19 mouse cellular contexts compared by ENCODE assay signal in genomic region chr1:58719356-58719945, GRCm38 (mm10). TPM values are rescaled to one million over a fixed set of nuclear protein-coding genes. Genes with fewer than 3 reads are reported as not detected.
A peak's percentile ranks its signal among the peaks of the same experiment; 100 is the strongest.
DNase-seq lines count a peak whose midpoint lies in the region; ATAC-seq and TF ChIP-seq lines count a peak whose summit lies in the region.
"Had no signal": no experiment of that assay in that cellular context is flagged by ENCODE, and none has a peak within 500 bp of the region (broad histone marks: within the 10 kb centered on the region; RNA-seq: fewer than 3 reads in every experiment).

No protein-coding gene starts in this region.

- H3K27me3 ChIP-seq in liver, embryonic 12.5 days (replicated peaks): no peaks in the 10 kb centered on the region
- no peaks in the 10 kb centered on the region for H3K27me3 ChIP-seq in liver, embryonic 11.5 days (replicated peaks; ENCODE audit: control insufficient read depth, insufficient read depth, low read length)
- H3K27me3 ChIP-seq: embryonic facial prominence, embryonic 13.5 days; heart, embryonic 15.5 days; hindbrain, embryonic 15.5 days had no signal

- 65% methylated on average over 7 of the region's 7 CpGs for WGBS in liver, embryonic 12.5 days (ENCODE audit: insufficient replicate concordance)
- WGBS in liver, embryonic 11.5 days: 76% methylated on average over 7 of the region's 7 CpGs
- WGBS in bone marrow, adult 2 months: 32% methylated on average over 7 of the region's 7 CpGs
- WGBS in macrophage (ENCODE audit: missing documents): 58% methylated on average over 7 of the region's 7 CpGs

- no peak for DNase-seq in liver, embryonic 11.5 days (ENCODE audit: low spot score)
- peak; percentile 42 for DNase-seq in CD4-positive, CD25-positive, alpha-beta regulatory T cell, adult 2 months (ENCODE audit: low read depth, low spot score)
- DNase-seq in right cerebral cortex, postnatal 36 days (ENCODE audit: low spot score in 2 of 2): no peak
- DNase-seq in left cerebral cortex, postnatal 4 days: no peak
- no peak for DNase-seq in ovary, postnatal 14 days (ENCODE audit: low spot score)
- DNase-seq: cerebellum, adult 11 months; kidney, adult 8-10 months; kidney, postnatal 4 days; lung, adult 2 months had no signal

- H3K4me1 ChIP-seq in liver, embryonic 12.5 days: peaks cover 58% of the 10 kb centered on the region
- peaks cover 22% of the 10 kb centered on the region for H3K4me1 ChIP-seq in liver, embryonic 11.5 days (replicated peaks; ENCODE audit: control insufficient read depth, insufficient read depth, low read length)
- H3K4me1 ChIP-seq in bone marrow, adult 2 months (ENCODE audit: control insufficient read depth, insufficient read depth, low read length): peaks cover 11% of the 10 kb centered on the region

- peak overlapping the region; percentile 17; the same call in 1 of the 2 replicates for H3K9ac ChIP-seq in liver, embryonic 12.5 days
- H3K9ac ChIP-seq in liver, embryonic 11.5 days (ENCODE audit: low read depth, low read length): no peak overlapping the region
- H3K9ac ChIP-seq: embryonic facial prominence, embryonic 13.5 days; heart, embryonic 15.5 days; hindbrain, embryonic 15.5 days had no signal

- TF ChIP-seq POLR2A in bone marrow, adult 2 months (IDR thresholded peaks at IDR 0.05; ENCODE audit: borderline replicate concordance, control insufficient read depth, low read depth, low read length): no peak

- no peak overlapping the region for H3K4me3 ChIP-seq in liver, embryonic 12.5 days
- H3K4me3 ChIP-seq in liver, embryonic 11.5 days (ENCODE audit: low read depth, low read length): no peak overlapping the region
- no peak overlapping the region for H3K4me3 ChIP-seq in bone marrow, adult 2 months (replicated peaks; ENCODE audit: control insufficient read depth, low read depth, low read length)
- H3K4me3 ChIP-seq in macrophage (ENCODE audit: inconsistent target): no peak overlapping the region
- H3K4me3 ChIP-seq: embryonic facial prominence, embryonic 13.5 days; forebrain, embryonic 10.5 days; heart, embryonic 15.5 days; hindbrain, embryonic 15.5 days had no signal

- H3K4me2 ChIP-seq in liver, embryonic 12.5 days: no peak overlapping the region
- H3K4me2 ChIP-seq in liver, embryonic 11.5 days: no peak overlapping the region
- H3K4me2 ChIP-seq: embryonic facial prominence, embryonic 13.5 days; heart, embryonic 15.5 days; hindbrain, embryonic 15.5 days had no signal

- intact Hi-C loops in left cerebral cortex, postnatal 4 days (cut with DNase I): no loop called here

- no peaks in the 10 kb centered on the region for H3K9me3 ChIP-seq in liver, embryonic 12.5 days (replicated peaks)
- H3K9me3 ChIP-seq in liver, embryonic 11.5 days (ENCODE audit: control insufficient read depth, low read length): no peaks in the 10 kb centered on the region
- H3K9me3 ChIP-seq: embryonic facial prominence, embryonic 13.5 days; forebrain, embryonic 10.5 days; heart, embryonic 15.5 days; hindbrain, embryonic 15.5 days had no signal

- no peak overlapping the region for H3K27ac ChIP-seq in liver, embryonic 12.5 days
- no peak overlapping the region for H3K27ac ChIP-seq in liver, embryonic 11.5 days (ENCODE audit: low read depth, low read length)
- peak overlapping the region; percentile 18; the same call in 1 of the 2 replicates for H3K27ac ChIP-seq in bone marrow, adult 2 months (ENCODE audit: control insufficient read depth, insufficient read depth, low read depth, low read length, poor library complexity)
- peak overlapping the region; percentile 90 for H3K27ac ChIP-seq in macrophage
- H3K27ac ChIP-seq: embryonic facial prominence, embryonic 13.5 days; forebrain, embryonic 10.5 days; heart, embryonic 15.5 days; hindbrain, embryonic 15.5 days had no signal

- TF ChIP-seq CTCF in bone marrow, adult 2 months (IDR thresholded peaks at IDR 0.05; ENCODE audit: control insufficient read depth, insufficient read depth, low read length): no peak

- no peak for ATAC-seq in liver, embryonic 12.5 days
- ATAC-seq in liver, embryonic 11.5 days (replicated peaks; ENCODE audit: low FRiP score): no peak

- H3K79me2 ChIP-seq in macrophage (ENCODE audit: inconsistent target): peaks cover 95% of the 10 kb centered on the region

- H3K36me3 ChIP-seq in liver, embryonic 12.5 days: peaks cover 48% of the 10 kb centered on the region
- H3K36me3 ChIP-seq in liver, embryonic 11.5 days (ENCODE audit: control insufficient read depth, insufficient read depth, low read length): 0 out of 2 replicates have a peak, but pooled peaks cover 8% of the 10 kb centered on the region
- 0 out of 2 replicates have a peak, but pooled peaks cover 6% of the 10 kb centered on the region for H3K36me3 ChIP-seq in macrophage (ENCODE audit: inconsistent target)
- H3K36me3 ChIP-seq: hindbrain, embryonic 15.5 days had no signal

RNA-seq across cellular contexts. Expression of gene Cflar, which starts 8.1 kb away (rescaled TPM):
- polyA plus RNA-seq in liver, embryonic 12.5 days (2016; fragmentation: Nextera tagmentation; extraction: Ambion mirVana): 17.1 and 19.0 TPM in 2 replicates
- 18.6 and 20.4 TPM in 2 replicates for polyA plus RNA-seq in liver, embryonic 11.5 days (2014; fragmentation: Nextera tagmentation; extraction: Ambion mirVana)
- 32.3 and 72.0 TPM in 2 replicates for polyA plus RNA-seq in bone marrow, adult 2 months (2011; ENCODE audit: insufficient read depth, insufficient read length, low replicate concordance, missing spikeins)
- 1,000 to 10,000 TPM in 14 of 26 experiments, 100 to 1,000 TPM in 12; 263 to 1,825 (median 1,068) TPM for total RNA-seq in macrophage (2018; cell fraction: chromatin; rRNA removed)
- 100 to 1,000 TPM in 22 of 26 experiments, 10 to 100 TPM in 4; 87.0 to 559 (median 288) TPM for total RNA-seq in macrophage (2018; cell fraction: cytosol; rRNA removed)
- 1,000 to 10,000 TPM in 17 of 26 experiments, 100 to 1,000 TPM in 9; 365 to 1,587 (median 1,196) TPM for total RNA-seq in macrophage (2018; cell fraction: nucleus; rRNA removed)
- 53.3 to 68.2 TPM (median 67.9 TPM) in 3 replicates for polyA plus RNA-seq in macrophage (2018)
- total RNA-seq in left cerebral cortex, postnatal 4 days (2021): 10 to 100 TPM; 25.7 to 38.9 TPM

RNA-seq across cellular contexts. Expression of gene Als2cr12, which starts 23.7 kb away (rescaled TPM):
- polyA plus RNA-seq in liver, embryonic 12.5 days (2016; fragmentation: Nextera tagmentation; extraction: Ambion mirVana): not detected in 2 replicates
- polyA plus RNA-seq in liver, embryonic 11.5 days (2014; fragmentation: Nextera tagmentation; extraction: Ambion mirVana): not detected in 2 replicates
- polyA plus RNA-seq in bone marrow, adult 2 months (2011; ENCODE audit: insufficient read depth, insufficient read length, low replicate concordance, missing spikeins): not detected in 2 replicates
- not detected for total RNA-seq in macrophage (2018; cell fraction: chromatin; rRNA removed)
- not detected for total RNA-seq in macrophage (2018; cell fraction: cytosol; rRNA removed)
- not detected for total RNA-seq in macrophage (2018; cell fraction: nucleus; rRNA removed)
- polyA plus RNA-seq in macrophage (2018): not detected in 3 replicates
- total RNA-seq in left cerebral cortex, postnatal 4 days (2021): not detected
- total RNA-seq: common myeloid progenitor, adult 5-6 weeks; layer of hippocampus, postnatal 25 days; left cerebral cortex, postnatal 36 days had no signal
- polyA plus RNA-seq: embryonic facial prominence, embryonic 13.5 days; forebrain, embryonic 10.5 days; heart, embryonic 15.5 days; hindbrain, embryonic 15.5 days had no signal

Comparison
In these comparisons a context has a peak if more than half of its experiments do, and no peak if none do; other contexts are left out.
1. H3K27ac ChIP-seq: peak in bone marrow, adult 2 months (single experiment) and macrophage (single experiment); none in liver, embryonic 12.5 days (single experiment) and liver, embryonic 11.5 days (single experiment).